Mouse (Mus musculus): ENCODE data around the gene Plcg2.

DNA sequence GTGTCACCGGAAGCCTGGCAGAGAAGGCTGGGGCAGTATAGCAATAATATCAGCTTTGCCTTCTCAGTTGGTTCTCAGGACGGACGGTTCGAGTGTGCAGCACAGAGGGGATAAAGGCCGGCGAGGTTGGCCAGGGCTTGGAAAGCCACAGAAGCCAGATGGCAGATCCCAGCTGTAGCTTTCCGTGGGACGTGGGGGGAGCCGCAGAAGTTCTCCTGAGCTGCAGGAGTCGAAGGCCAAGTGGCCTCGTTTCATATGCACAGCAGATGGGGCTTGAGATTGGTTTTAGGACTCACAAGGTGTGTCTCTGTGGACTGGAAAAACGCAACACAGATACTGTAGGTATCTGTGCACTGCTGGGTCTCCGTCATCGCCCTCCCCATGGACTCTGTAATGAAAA is 106.6 kb downstream of the Plcg2 start:
- TF ChIP-seq CTCF (IDR thresholded peaks at IDR 0.05; ENCODE audit: low read depth, low read length) (no peak), POLR2A (IDR thresholded peaks at IDR 0.05; ENCODE audit: extremely low read depth, insufficient read depth, low read length) (no peak)

All from liver, adult 2 months (tissue).